ENCODE assay signal across 26 mouse cellular contexts in the genomic region with DNA sequence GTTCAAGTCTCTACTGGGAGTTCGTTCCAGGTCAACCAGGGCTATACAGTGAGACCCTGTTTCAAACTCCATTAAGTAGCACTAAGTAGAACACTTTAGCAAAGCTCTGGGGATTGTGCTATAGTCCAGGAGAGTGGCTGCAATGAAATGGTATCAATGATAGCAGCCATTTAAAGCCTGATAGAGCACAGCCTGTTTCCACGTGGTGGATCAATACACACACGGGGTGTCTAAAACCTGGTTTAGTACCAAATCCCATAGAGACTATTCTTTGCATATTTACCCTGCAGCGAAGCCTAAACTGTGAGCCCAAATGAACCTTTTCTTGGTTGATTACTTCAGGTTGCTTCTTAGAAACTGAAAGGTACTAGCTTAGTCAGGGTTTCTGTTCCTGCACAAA. TPM values are rescaled to one million over a fixed set of nuclear protein-coding genes. Genes with fewer than 3 reads are reported as not detected.
DNase-seq lines count a peak whose midpoint lies in the region; TF ChIP-seq lines count a peak whose summit lies in the region.
"Had no signal": no experiment of that assay in that cellular context is flagged by ENCODE, and none has a peak within 500 bp of the region (broad histone marks: within the 10 kb centered on the region; RNA-seq: fewer than 3 reads in every experiment).

No protein-coding gene starts in this region.

- peaks cover 83% of the 10 kb centered on the region for H3K79me2 ChIP-seq in CH12.LX (replicated peaks; ENCODE audit: control insufficient read depth, extremely low read depth, insufficient read depth, poor library complexity, severe bottlenecking)

- TF ChIP-seq POLR2A in CH12.LX (IDR thresholded peaks at IDR 0.05; ENCODE audit: low read depth, low read length): no peak

- no peak overlapping the region for H3K4me3 ChIP-seq in CH12.LX (replicated peaks in 1 of 3; ENCODE audit: low read depth in 2 of 3, low read length in 2 of 3, poor library complexity in 1 of 3)

- H3K4me2 ChIP-seq in CH12.LX (ENCODE audit: insufficient read depth, low read depth, poor library complexity, severe bottlenecking): peak overlapping the region; percentile 82

- no peaks in the 10 kb centered on the region for H3K9me3 ChIP-seq in CH12.LX (replicated peaks; ENCODE audit: low read length)
- H3K9me3 ChIP-seq: G1E had no signal

- in situ Hi-C loops in CH12.LX (cut with MboI; ENCODE audit: low pct_ligation_motif_present, low pct_unique_long_range_greater_than_20kb, low sequenced_read_pairs): no loop called here

- no peak for TF ChIP-seq CTCF in CH12.LX (conservative IDR thresholded peaks at IDR 0.05 in 1 of 2, IDR thresholded peaks at IDR 0.05 in 1 of 2; ENCODE audit: low read depth in 2 of 2, low read length in 2 of 2)

- H3K27ac ChIP-seq in CH12.LX (ENCODE audit: insufficient read depth, low read depth): peak overlapping the region; percentile 91

- no peaks in the 10 kb centered on the region for H3K27me3 ChIP-seq in CH12.LX (replicated peaks)
- H3K27me3 ChIP-seq in splenic B cell, adult 2 months (ENCODE audit: control insufficient read depth, insufficient read depth, low read length, poor library complexity, severe bottlenecking): no peaks in the 10 kb centered on the region
- H3K27me3 ChIP-seq: Patski had no signal

- intact Hi-C loops in heart, postnatal 10 days (cut with DNase I): no loop called here

- peaks cover 27 to 82% of the 10 kb centered on the region in 2 experiments for H3K36me3 ChIP-seq in CH12.LX (replicated peaks in 1 of 2; ENCODE audit: control insufficient read depth in 1 of 2, insufficient read depth in 1 of 2, low read length in 1 of 2)
- peaks cover 20% of the 10 kb centered on the region for H3K36me3 ChIP-seq in splenic B cell, adult 2 months (ENCODE audit: control insufficient read depth, insufficient read depth, low read length, poor library complexity, severe bottlenecking)

- peak; percentile 65 for DNase-seq in heart, adult 11 months
- DNase-seq in heart, postnatal 10 days: no peak
- DNase-seq in A20 (ENCODE audit: low read depth, low spot score): peak; percentile 43
- DNase-seq in CH12.LX (ENCODE audit: extremely low read depth): peak; percentile 35
- DNase-seq in splenic B cell, adult 2 months (ENCODE audit: low read depth, low spot score): peak; percentile 40
- DNase-seq in right cerebral cortex, adult 2 months (ENCODE audit: low spot score in 2 of 2): no peak
- no peak for DNase-seq in embryo, embryonic 10 days (ENCODE audit: low spot score)
- DNase-seq in B cell, adult 2 months: no peak
- DNase-seq: adrenal gland, adult 2 months; adrenal gland, adult 8-10 months; adrenal gland, postnatal 10 days; adrenal gland, postnatal 14 days; adrenal gland, postnatal 25 days; adrenal gland, postnatal 36 days; cerebellum, adult 11 months; cerebellum, adult 11-12 months; cerebellum, adult 18-20 months; cerebellum, adult 2 months; cerebellum, adult 8-10 months had no signal

- TF ChIP-seq RAD21 in CH12.LX (IDR thresholded peaks at IDR 0.05; ENCODE audit: low read depth, low read length): no peak

- dilution Hi-C loops in CH12.LX (cut with MboI; ENCODE audit: extremely low pct_ligation_motif_present, extremely low pct_unique_long_range_greater_than_20kb, low sequenced_read_pairs): no loop called here

- H3K4me1 ChIP-seq in CH12.LX (ENCODE audit: control insufficient read depth in 1 of 2, insufficient read depth in 2 of 2): peaks cover 19 to 66% of the 10 kb centered on the region in 2 experiments

- no peak for TF ChIP-seq EP300 in CH12.LX (IDR thresholded peaks at IDR 0.05; ENCODE audit: low read length)

- H3K9ac ChIP-seq in CH12.LX (ENCODE audit: insufficient read depth, low read depth): peak overlapping the region; percentile 48

TF ChIP-seq in CH12.LX, 34 proteins besides CTCF, POLR2A, EP300 and RAD21:
- TF ChIP-seq JUN (IDR thresholded peaks at IDR 0.05; ENCODE audit: insufficient read depth, low read depth, low read length) (no peak), MAZ (IDR thresholded peaks at IDR 0.05; ENCODE audit: low read depth, low read length) (no peak), MYC (IDR thresholded peaks at IDR 0.05; ENCODE audit: low read depth, low read length) (peak; percentile 67), ELF1 (IDR thresholded peaks at IDR 0.05; ENCODE audit: low read depth, low read length) (no peak), MAX (IDR thresholded peaks at IDR 0.05; ENCODE audit: low read length) (peak; percentile 34; the same call in 1 of the 2 replicates)

RNA-seq across cellular contexts. Expression of gene Nfya, which starts 8.0 kb away (rescaled TPM):
- 10 to 100 TPM; 22.0 to 29.9 TPM for total RNA-seq in heart, postnatal 10 days (2021)
- total RNA-seq in CH12.LX (2012; rRNA removed) (25.2 and 29.3 TPM in 2 replicates), CH12.LX (2014; rRNA removed) (18.6 and 26.9 TPM in 2 replicates)
- polyA plus RNA-seq in CH12.LX (2012; ENCODE audit: insufficient read length, low read depth): 44.2 and 50.4 TPM in 2 replicates

RNA-seq across cellular contexts. Expression of gene Oard1, which starts 8.1 kb away (rescaled TPM):
- 10 to 100 TPM; 11.5 to 16.4 TPM for total RNA-seq in heart, postnatal 10 days (2021)
- total RNA-seq in CH12.LX (2012; rRNA removed): 30.0 and 30.6 TPM in 2 replicates
- 59.4 and 61.6 TPM in 2 replicates for total RNA-seq in CH12.LX (2014; rRNA removed)
- 32.6 TPM in 2 replicates for polyA plus RNA-seq in CH12.LX (2012; ENCODE audit: insufficient read length, low read depth)

RNA-seq across cellular contexts. Expression of gene Apobec2, which starts 31.0 kb away (rescaled TPM):
- total RNA-seq in heart, postnatal 10 days (2021): 100 to 1,000 TPM; 227 to 228 TPM
- 0.13 TPM in 1 of 2 replicates, not detected in the other for total RNA-seq in CH12.LX (2012; rRNA removed)
- total RNA-seq in CH12.LX (2014; rRNA removed): 0.21 TPM in 1 of 2 replicates, not detected in the other
- 0.23 and 0.70 TPM in 2 replicates for polyA plus RNA-seq in CH12.LX (2012; ENCODE audit: insufficient read length, low read depth)
- polyA plus RNA-seq: G1E had no signal

RNA-seq across cellular contexts. Expression of gene Treml1, which starts 42.0 kb away (rescaled TPM):
- total RNA-seq in heart, postnatal 10 days (2021): under 1 TPM in 1 of 2 experiments, not detected in 1; 0.31 TPM
- total RNA-seq in CH12.LX (2012; rRNA removed) (not detected in 2 replicates), CH12.LX (2014; rRNA removed) (not detected in 2 replicates)
- polyA plus RNA-seq in CH12.LX (2012; ENCODE audit: insufficient read length, low read depth): not detected in 2 replicates
- total RNA-seq: adrenal gland, postnatal 25 days had no signal
- polyA plus RNA-seq: activated CD4-positive, CD25-positive, alpha-beta regulatory T cell, adult 4 months; C2C12; CD4-positive, CD25-positive, alpha-beta regulatory T cell, adult 4 months; Patski had no signal

RNA-seq across cellular contexts. Expression of gene Tspo2, which starts 49.6 kb away (rescaled TPM):
- 1 to 10 TPM in 1 of 2 experiments, not detected in 1; 1.0 TPM for total RNA-seq in heart, postnatal 10 days (2021)
- total RNA-seq in CH12.LX (2012; rRNA removed) (not detected in 2 replicates), CH12.LX (2014; rRNA removed) (not detected in 2 replicates)
- polyA plus RNA-seq in CH12.LX (2012; ENCODE audit: insufficient read length, low read depth): not detected in 2 replicates
- total RNA-seq: adrenal gland, adult 18-20 months; adrenal gland, adult 2 months; adrenal gland, postnatal 25 days; adrenal gland, postnatal 36 days; ES-E14 had no signal
- polyA plus RNA-seq: adrenal gland, adult 2 months; C2C12; CD4-positive, CD25-positive, alpha-beta regulatory T cell, adult 4 months had no signal

Comparison
In these comparisons a context has a peak if more than half of its experiments do, and no peak if none do; other contexts are left out.
1. DNase-seq: peak in heart, adult 11 months (single experiment), A20 (single experiment), CH12.LX (single experiment) and splenic B cell, adult 2 months (single experiment); none in heart, postnatal 10 days (0 of 2), right cerebral cortex, adult 2 months (0 of 2), embryo, embryonic 10 days (single experiment) and B cell, adult 2 months (0 of 2).
2. RNA of gene Apobec2, which starts 31.0 kb away (total RNA-seq): 227 to 228 TPM in heart, postnatal 10 days; 0.13 to 0.21 TPM in CH12.LX; every median in the first group is over 100 times any median in the second.